Mouse (Mus musculus): ENCODE measurements around the gene Litaf.

GRCm38 (mm10) chr16:10998224-10998623 lies 67.7 kb downstream of the Litaf start:
- TF ChIP-seq POLR2A (IDR thresholded peaks at IDR 0.05; ENCODE audit: control insufficient read depth, low read depth, low read length) (no peak), CTCF (IDR thresholded peaks at IDR 0.05; ENCODE audit: control insufficient read depth, insufficient read depth, insufficient replicate concordance, low read depth, low read length) (no peak)

Data from testis, adult 2 months (tissue).